Mouse (Mus musculus) limb, embryonic 13.5 days (tissue): ENCODE measurements around the gene Slmap. TPM values are rescaled to one million over a fixed set of nuclear protein-coding genes. Genes with fewer than 3 reads are reported as not detected.
A peak's percentile ranks its signal among the peaks of the same experiment; 100 is the strongest.

Experiments used
- ATAC-seq: fragments of 200-750 bp; cut with Nextera tagmentation; 2 replicates; pipeline ENCODE4 v1.8.0; 2017; ENCODE audit warnings: low read depth, moderate number of reproducible peaks, moderate TSS enrichment; ENCODE audit not compliant: low FRiP score
- H3K27ac ChIP-seq: fragments of 300-500 bp; sonication (generic); 2 replicates; pipeline ENCODE4 v1.5.1; 2015; ENCODE audit warnings: inconsistent platforms, mild to moderate bottlenecking, moderate library complexity
- H3K27me3 ChIP-seq: fragments of 300-500 bp; sonication (generic); 2 replicates; pipeline ENCODE4 v1.6.1; 2015; ENCODE audit warnings: mild to moderate bottlenecking, inconsistent platforms
- H3K36me3 ChIP-seq: fragments of 300-500 bp; sonication (generic); 2 replicates; pipeline ENCODE4 v1.6.1; 2015; ENCODE audit warnings: inconsistent platforms, mild to moderate bottlenecking, moderate library complexity
- H3K4me1 ChIP-seq: fragments of 300-500 bp; sonication (generic); 2 replicates; pipeline ENCODE4 v1.6.1; 2015; ENCODE audit warnings: inconsistent platforms
- H3K4me2 ChIP-seq: fragments of 300-500 bp; sonication (generic); replicated peaks from 2 replicates; pipeline ENCODE4 v1.6.1; 2015; ENCODE audit warnings: inconsistent platforms, mild to moderate bottlenecking, moderate library complexity
- H3K4me3 ChIP-seq: fragments of 300-500 bp; sonication (generic); 2 replicates; pipeline ENCODE4 v1.5.1; 2015; ENCODE audit warnings: moderate library complexity, mild to moderate bottlenecking, inconsistent platforms
- H3K9ac ChIP-seq: fragments of 300-500 bp; sonication (generic); 2 replicates; pipeline ENCODE4 v1.6.1; 2015; ENCODE audit warnings: mild to moderate bottlenecking, inconsistent platforms
- H3K9me3 ChIP-seq: fragments of 300-500 bp; sonication (generic); 2 replicates; pipeline ENCODE4 v1.6.1; 2016; ENCODE audit warnings: inconsistent platforms
- WGBS: fragments of 180-500 bp; shearing (Covaris S2); methylation state at CpG from one replicate; pipeline ENCODE4 v1.1.7; 2015; 5-methylcytosine and 5-hydroxymethylcytosine counted together
- polyA plus RNA-seq: library from polyadenylated mRNA; unstranded; fragments of >200 nt; fragmentation: Nextera tagmentation; extraction: Ambion mirVana; gene quantifications from 2 replicates; pipeline ENCODE4 v1.2.1, GENCODE M21; 2015

The Slmap gene
- polyA plus RNA-seq, 1 experiment from 2014 or later: 16.4 TPM

GRCm38 (mm10) chr14:26450036-26450800 is 84.5 kb downstream of the Slmap start:
- no peak for ATAC-seq

GRCm38 (mm10) chr14:26448581-26448980 is 86.2 kb downstream of the Slmap start:
- WGBS: 72% methylated on average over 4 of the region's 4 CpGs
- Histone ChIP-seq H3K9me3 (no peaks in the 10 kb centered on the region), H3K9ac (no peak overlapping the region), H3K27ac (no peak overlapping the region), H3K4me3 (no peak overlapping the region), H3K4me2 (no peak overlapping the region), H3K36me3 (peaks cover 4% of the 10 kb centered on the region; the same call in 1 of the 2 replicates), H3K4me1 (peaks cover 8% of the 10 kb centered on the region; the same call in 1 of the 2 replicates), H3K27me3 (no peaks in the 10 kb centered on the region)
- ATAC-seq: no peak

More at GRCm38 (mm10) chr14:26450036-26450800, 84.5 kb downstream of the Slmap start:
- WGBS: 54% methylated on average over 16 of the region's 16 CpGs
- no peak overlapping the region for H3K27ac ChIP-seq
- no peaks in the 10 kb centered on the region for H3K27me3 ChIP-seq
- H3K4me3 ChIP-seq: no peak overlapping the region
- H3K9ac ChIP-seq: no peak overlapping the region
- no peak overlapping the region for H3K4me2 ChIP-seq
- H3K36me3 ChIP-seq: peaks cover 8% of the 10 kb centered on the region; the same call in 1 of the 2 replicates
- no peaks in the 10 kb centered on the region for H3K9me3 ChIP-seq
- H3K4me1 ChIP-seq: peaks cover 8% of the 10 kb centered on the region; the same call in 1 of the 2 replicates

- Histone ChIP-seq H3K9me3 (no peaks in the 10 kb centered on the region), H3K4me1 (peaks cover 11% of the 10 kb centered on the region; the same call in 1 of the 2 replicates), H3K27ac (no peak overlapping the region), H3K9ac (no peak overlapping the region), H3K36me3 (no peaks in the 10 kb centered on the region; the same call in 1 of the 2 replicates), H3K4me3 (no peak overlapping the region), H3K27me3 (no peaks in the 10 kb centered on the region), H3K4me2 (no peak overlapping the region)
- no peak for ATAC-seq
- 88% methylated on average over 2 of the region's 2 CpGs for WGBS
Measured at GRCm38 (mm10) chr14:26447223-26447622, 87.5 kb downstream of the Slmap start.

GRCm38 (mm10) chr14:26446538-26446937 is 88.2 kb downstream of the Slmap start:
- no peak for ATAC-seq
- H3K36me3 ChIP-seq: no peaks in the 10 kb centered on the region; the same call in 1 of the 2 replicates
- H3K4me1 ChIP-seq: peaks cover 11% of the 10 kb centered on the region; the same call in 1 of the 2 replicates
- no peak overlapping the region for H3K4me3 ChIP-seq
- 86% methylated on average over 3 of the region's 3 CpGs for WGBS
- no peak overlapping the region for H3K9ac ChIP-seq
- no peaks in the 10 kb centered on the region for H3K27me3 ChIP-seq
- no peak overlapping the region for H3K4me2 ChIP-seq
- H3K27ac ChIP-seq: no peak overlapping the region
- H3K9me3 ChIP-seq: no peaks in the 10 kb centered on the region

- Histone ChIP-seq H3K9me3 (no peaks in the 10 kb centered on the region), H3K4me1 (peaks cover 10% of the 10 kb centered on the region), H3K9ac (no peak overlapping the region), H3K4me2 (no peak overlapping the region), H3K36me3 (no peaks in the 10 kb centered on the region; the same call in 1 of the 2 replicates), H3K27me3 (no peaks in the 10 kb centered on the region), H3K27ac (peak overlapping the region; percentile 33; the same call in 1 of the 2 replicates), H3K4me3 (no peak overlapping the region)
- whole genome bisulfite sequencing: 69% methylated on average over 6 of the region's 6 CpGs
- no peak for ATAC-seq
Measured at GRCm38 (mm10) chr14:26442534-26442933, 92.2 kb downstream of the Slmap start.

GRCm38 (mm10) chr14:26441041-26441812 is 93.5 kb downstream of the Slmap start:
- Histone ChIP-seq H3K4me2 (no peak overlapping the region), H3K27me3 (no peaks in the 10 kb centered on the region), H3K9ac (no peak overlapping the region), H3K9me3 (no peaks in the 10 kb centered on the region), H3K36me3 (peaks cover 2% of the 10 kb centered on the region; the same call in 1 of the 2 replicates), H3K27ac (no peak overlapping the region), H3K4me1 (peaks cover 10% of the 10 kb centered on the region), H3K4me3 (no peak overlapping the region)
- ATAC-seq: no peak
- 80% methylated on average over 2 of the region's 2 CpGs for WGBS

GRCm38 (mm10) chr14:26439996-26440395 is 94.7 kb downstream of the Slmap start:
- ATAC-seq: no peak
- Histone ChIP-seq H3K4me3 (no peak overlapping the region), H3K9me3 (no peaks in the 10 kb centered on the region), H3K27me3 (no peaks in the 10 kb centered on the region), H3K9ac (no peak overlapping the region), H3K4me2 (no peak overlapping the region), H3K36me3 (peaks cover 12% of the 10 kb centered on the region), H3K4me1 (peaks cover 10% of the 10 kb centered on the region), H3K27ac (no peak overlapping the region)

- H3K9ac ChIP-seq: no peak overlapping the region
- WGBS: 85% methylated on average over 2 of the region's 2 CpGs
- no peak overlapping the region for H3K27ac ChIP-seq
- no peaks in the 10 kb centered on the region for H3K9me3 ChIP-seq
- H3K4me2 ChIP-seq: no peak overlapping the region
- H3K4me3 ChIP-seq: no peak overlapping the region
- peaks cover 19% of the 10 kb centered on the region for H3K36me3 ChIP-seq
- no peak for ATAC-seq
- H3K27me3 ChIP-seq: no peaks in the 10 kb centered on the region
- H3K4me1 ChIP-seq: peaks cover 10% of the 10 kb centered on the region
Measured at GRCm38 (mm10) chr14:26437771-26438170, 97.0 kb downstream of the Slmap start.

GRCm38 (mm10) chr14:26436304-26436703 is 98.4 kb downstream of the Slmap start:
- Histone ChIP-seq H3K4me3 (no peak overlapping the region), H3K9me3 (no peaks in the 10 kb centered on the region), H3K36me3 (peaks cover 19% of the 10 kb centered on the region), H3K27ac (no peak overlapping the region), H3K4me1 (peaks cover 5% of the 10 kb centered on the region), H3K9ac (no peak overlapping the region), H3K4me2 (no peak overlapping the region), H3K27me3 (no peaks in the 10 kb centered on the region)
- no peak for ATAC-seq

GRCm38 (mm10) chr14:26432320-26432719 is 102.4 kb downstream of the Slmap start:
- no peak overlapping the region for H3K4me3 ChIP-seq
- no peaks in the 10 kb centered on the region for H3K4me1 ChIP-seq
- 49% methylated on average over 2 of the region's 2 CpGs for WGBS
- no peak for ATAC-seq
- no peaks in the 10 kb centered on the region for H3K9me3 ChIP-seq
- H3K27me3 ChIP-seq: no peaks in the 10 kb centered on the region
- H3K36me3 ChIP-seq: peaks cover 31% of the 10 kb centered on the region
- no peak overlapping the region for H3K4me2 ChIP-seq
- no peak overlapping the region for H3K9ac ChIP-seq
- H3K27ac ChIP-seq: no peak overlapping the region

GRCm38 (mm10) chr14:26431919-26432318 is 102.8 kb downstream of the Slmap start:
- H3K9ac ChIP-seq: no peak overlapping the region
- no peaks in the 10 kb centered on the region for H3K4me1 ChIP-seq
- ATAC-seq: no peak
- H3K4me3 ChIP-seq: no peak overlapping the region
- H3K27me3 ChIP-seq: no peaks in the 10 kb centered on the region
- WGBS: 75% methylated on average over 2 of the region's 2 CpGs
- no peaks in the 10 kb centered on the region for H3K9me3 ChIP-seq
- no peak overlapping the region; the same call in 1 of the 2 replicates for H3K27ac ChIP-seq
- H3K4me2 ChIP-seq: no peak overlapping the region
- H3K36me3 ChIP-seq: peaks cover 35% of the 10 kb centered on the region

GRCm38 (mm10) chr14:26420231-26420630 is 114.5 kb downstream of the Slmap start:
- Histone ChIP-seq H3K27me3 (no peaks in the 10 kb centered on the region), H3K36me3 (peaks cover 45% of the 10 kb centered on the region), H3K4me1 (no peaks in the 10 kb centered on the region), H3K4me3 (no peak overlapping the region), H3K4me2 (no peak overlapping the region), H3K9ac (no peak overlapping the region), H3K9me3 (no peaks in the 10 kb centered on the region), H3K27ac (no peak overlapping the region)
- no peak for ATAC-seq
- WGBS: 86% methylated on average over 2 of the region's 2 CpGs
